Mouse (Mus musculus) heart, postnatal 25 days (tissue): ENCODE data around the gene Psmd5. TPM values are rescaled to one million over a fixed set of nuclear protein-coding genes. Genes with fewer than 3 reads are reported as not detected.
"Not testable (repeated sequence)": the region's sequence is repeated elsewhere in the genome, so short reads cannot be mapped to it uniquely, and the experiment has no call there.

Source experiments
- DNase-seq: peaks from one replicate; pipeline ENCODE4 v3.0.0; 2022; ENCODE audit warnings: low spot score
- intact Hi-C: fragments of 180-260 bp; cut with DNase I; formaldehyde crosslinking; loops from one replicate; pipeline ENCODE4 v1.15.1; 2025
- total RNA-seq, 2 experiments: library from RNA; stranded (reverse); gene quantifications; 2 replicates each; pipeline ENCODE4 v1.2.3; 2021

Gene Psmd5
- total RNA-seq, 2 experiments from 2014 or later = 11.9 to 16.3 TPM

DNA sequence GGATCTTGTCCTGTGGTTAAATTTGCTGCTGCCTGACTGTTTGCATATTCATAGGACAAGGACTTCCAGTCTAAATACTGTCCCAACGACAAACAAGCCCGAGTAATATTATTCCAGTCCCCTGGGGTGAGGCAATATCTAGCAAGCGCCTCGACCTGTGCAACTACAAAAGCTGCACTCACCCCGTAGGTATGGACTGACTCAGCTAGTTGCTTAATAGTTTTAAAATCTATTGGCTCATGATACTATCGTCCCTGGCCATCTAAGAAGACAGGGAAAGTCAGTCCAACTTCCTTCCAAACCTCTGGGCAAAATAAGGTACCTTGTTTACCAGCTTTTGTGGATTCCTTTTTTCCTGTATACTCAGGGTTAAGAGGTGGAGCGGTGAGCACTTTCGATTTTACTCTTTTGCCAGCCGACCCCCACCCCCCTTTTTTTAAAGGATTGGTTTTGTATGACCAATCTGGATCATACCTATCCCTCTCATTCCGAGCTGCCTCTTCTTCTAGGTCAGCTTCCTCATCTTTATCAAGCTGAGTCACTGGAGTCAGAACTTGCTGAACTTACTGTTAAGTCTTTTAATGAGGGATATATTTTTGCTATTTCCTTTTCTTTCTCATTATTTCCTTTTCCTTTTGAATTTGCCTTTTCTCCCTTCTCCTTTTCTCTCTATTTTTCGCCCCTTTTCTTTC lies 41.9 kb downstream of the Psmd5 start, which contains the start of gene Gm34653:
Gene Gm34653 (plus strand): TSS at position 242 of the 692 bp plus-strand sequence.
- intact Hi-C loops, DNase-seq: not testable (repeated sequence)

DNA sequence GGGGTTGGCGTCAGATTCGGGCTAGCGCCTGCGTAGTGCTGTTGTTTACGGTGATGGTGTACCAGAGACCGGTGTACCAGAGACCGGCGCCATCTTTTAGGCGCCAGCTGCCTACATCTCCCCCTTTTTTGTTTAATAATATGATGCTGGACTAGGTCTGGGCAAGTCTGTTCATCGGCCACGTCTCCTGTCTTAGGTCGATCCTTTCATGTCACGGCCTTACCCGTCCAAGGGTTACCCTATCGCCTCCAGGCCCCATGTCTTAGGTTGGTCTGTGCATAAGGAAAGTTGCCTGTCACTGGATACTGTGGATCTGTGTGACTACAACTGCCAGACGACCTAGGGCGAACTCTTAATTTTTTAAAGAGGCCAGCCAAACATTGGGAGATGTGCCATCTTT lies 44.7 kb downstream of the Psmd5 start:
- intact Hi-C loops, DNase-seq: not testable (repeated sequence)

DNA sequence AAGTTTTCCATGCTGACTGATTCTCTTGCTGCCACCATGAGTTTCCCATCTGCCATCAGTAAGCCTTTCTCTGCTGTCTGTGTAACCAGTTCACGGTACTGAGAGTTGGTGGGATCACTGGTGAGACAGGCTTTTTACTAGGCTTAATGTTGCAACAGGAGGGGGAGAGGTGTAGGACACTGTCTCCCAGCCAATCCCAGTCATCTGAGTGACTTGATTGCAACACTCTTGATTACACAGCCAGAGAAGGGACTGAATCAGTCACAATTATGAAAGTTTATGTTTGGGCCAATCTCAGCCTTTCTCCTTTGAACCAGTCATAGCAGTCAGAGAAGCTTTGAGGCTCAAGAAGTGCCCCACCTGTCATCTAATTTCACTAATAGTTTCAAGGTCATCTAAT lies 46.7 kb downstream of the Psmd5 start:
- intact Hi-C loops = loop anchor here (10.0 kb wide), 1 partner anchor 277 kb away; the partner anchor contains the start of genes AI182371 and Cntrl
- no peak for DNase-seq

- DNase-seq = no peak
- intact Hi-C loops = loop anchor here (10.0 kb wide), 1 partner anchor 277 kb away; the partner anchor contains the start of genes AI182371 and Cntrl
These were observed 47.2 kb downstream of the Psmd5 start for GRCm38 (mm10) chr2:34827591-34827990.

GRCm38 (mm10) chr2:34826460-34827231 lies 48.1 kb downstream of the Psmd5 start:
- no peak for DNase-seq
- intact Hi-C loops = loop anchor here (1.0 to 10.0 kb wide), 2 partner anchors 45 to 278 kb away; partner anchors contain the start of genes AI182371 and Cntrl

DNA sequence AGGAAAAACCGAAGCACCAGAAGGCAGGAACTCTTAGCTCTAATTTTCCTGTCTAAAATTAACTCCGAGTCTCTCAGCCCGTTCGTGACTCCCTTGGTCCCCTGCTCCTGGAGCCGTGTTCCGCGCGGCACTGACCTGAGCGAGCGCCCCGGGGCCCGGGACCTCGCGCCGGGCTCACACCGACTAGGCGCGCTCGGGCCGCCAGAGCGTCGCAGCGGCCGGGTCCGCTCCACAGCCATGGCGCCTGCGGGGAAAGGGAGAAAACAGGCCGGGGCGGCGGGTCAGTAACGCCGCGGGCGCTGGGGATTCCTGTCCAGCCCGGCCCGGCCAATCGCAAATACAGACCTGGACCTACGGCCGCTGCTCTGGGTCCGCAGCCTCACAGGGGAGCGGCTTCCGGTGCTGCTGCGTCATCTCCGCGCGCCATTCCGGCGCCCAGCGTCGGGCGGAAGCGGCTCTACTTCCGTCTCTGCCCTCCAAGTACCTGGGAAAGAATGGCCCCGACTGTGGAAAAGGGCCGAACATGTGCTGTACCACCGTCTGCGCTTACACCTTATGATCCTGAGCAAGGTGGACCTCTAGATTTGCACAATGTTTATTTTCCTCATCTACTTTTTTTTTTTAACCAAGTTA lies 48.8 kb downstream of the Psmd5 start, which contains the start of gene Fbxw2:
Gene Fbxw2 (minus strand): TSS at position 485 of the 633 bp plus-strand sequence.
- DNase-seq = peak; percentile 85
- intact Hi-C loops = loop anchor here (1.0 to 10.0 kb wide), 2 partner anchors 45 to 279 kb away; partner anchors contain the start of genes AI182371 and Cntrl

DNA sequence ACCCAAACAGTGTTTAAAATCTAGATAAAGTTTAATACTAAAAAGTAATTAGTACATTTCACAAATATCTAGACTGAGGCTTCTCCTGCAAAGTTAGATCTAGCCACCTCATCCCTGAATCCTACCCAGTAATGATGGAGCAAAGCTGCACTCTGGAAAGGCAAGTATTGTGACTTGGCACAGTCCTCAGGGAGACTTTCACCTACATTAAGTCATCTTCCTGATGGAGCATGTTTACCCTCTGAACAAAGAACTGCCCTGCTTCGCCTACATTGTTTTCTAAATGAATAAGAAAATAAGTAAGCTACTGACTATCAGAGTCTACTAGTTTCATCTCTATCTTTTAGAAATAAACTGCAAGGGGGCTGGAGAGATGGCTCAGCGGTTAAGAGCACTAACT lies 56.3 kb downstream of the Psmd5 start:
- no peak for DNase-seq
- intact Hi-C loops = no loop called here

DNA sequence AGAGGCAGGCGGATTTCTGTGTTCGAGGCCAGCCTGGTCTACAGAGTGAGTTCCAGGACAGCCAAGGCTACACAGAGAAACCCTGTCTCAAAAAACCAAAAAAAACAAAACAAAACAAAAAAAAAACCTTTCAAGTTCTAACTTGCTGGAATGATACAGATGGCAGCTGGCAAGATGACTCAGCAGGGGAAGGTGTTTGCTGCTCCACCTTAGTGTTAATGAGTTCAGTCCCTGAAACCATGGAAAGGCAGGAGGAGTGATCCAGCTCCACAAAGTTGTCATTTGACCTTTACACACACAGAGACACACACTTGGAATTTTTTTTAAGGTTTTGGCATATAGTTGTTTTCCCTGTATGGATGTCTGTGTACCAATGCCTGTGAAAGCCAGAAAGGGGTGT lies 58.9 kb downstream of the Psmd5 start:
- intact Hi-C loops, DNase-seq: not testable (repeated sequence)

GRCm38 (mm10) chr2:34812706-34813105 lies 62.1 kb downstream of the Psmd5 start:
- intact Hi-C loops = no loop called here
- DNase-seq = no peak

DNA sequence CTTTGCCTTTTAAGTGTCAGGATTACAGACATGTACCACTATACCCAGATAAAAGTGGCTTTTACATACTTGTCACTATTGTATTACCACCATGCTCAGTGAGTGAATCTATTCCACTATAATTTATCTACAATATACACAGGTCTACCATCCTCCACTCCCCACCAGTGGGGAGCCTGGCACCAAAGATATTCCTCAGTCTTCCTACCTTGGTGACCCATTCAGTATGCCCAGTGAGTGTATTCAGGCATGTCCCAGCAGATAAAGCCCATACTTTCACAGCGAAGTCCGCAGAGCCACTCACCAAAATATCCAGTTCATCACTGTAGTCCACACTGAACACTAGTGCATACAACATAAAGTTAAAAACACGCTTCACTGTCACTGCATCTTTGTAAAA lies 64.0 kb downstream of the Psmd5 start:
- no peak for DNase-seq
- intact Hi-C loops = no loop called here

- DNase-seq = no peak
- intact Hi-C loops = no loop called here
These were observed 65.2 kb downstream of the Psmd5 start for GRCm38 (mm10) chr2:34809568-34809967.

GRCm38 (mm10) chr2:34808057-34808456 lies 66.7 kb downstream of the Psmd5 start:
- intact Hi-C loops = no loop called here
- no peak for DNase-seq

DNA sequence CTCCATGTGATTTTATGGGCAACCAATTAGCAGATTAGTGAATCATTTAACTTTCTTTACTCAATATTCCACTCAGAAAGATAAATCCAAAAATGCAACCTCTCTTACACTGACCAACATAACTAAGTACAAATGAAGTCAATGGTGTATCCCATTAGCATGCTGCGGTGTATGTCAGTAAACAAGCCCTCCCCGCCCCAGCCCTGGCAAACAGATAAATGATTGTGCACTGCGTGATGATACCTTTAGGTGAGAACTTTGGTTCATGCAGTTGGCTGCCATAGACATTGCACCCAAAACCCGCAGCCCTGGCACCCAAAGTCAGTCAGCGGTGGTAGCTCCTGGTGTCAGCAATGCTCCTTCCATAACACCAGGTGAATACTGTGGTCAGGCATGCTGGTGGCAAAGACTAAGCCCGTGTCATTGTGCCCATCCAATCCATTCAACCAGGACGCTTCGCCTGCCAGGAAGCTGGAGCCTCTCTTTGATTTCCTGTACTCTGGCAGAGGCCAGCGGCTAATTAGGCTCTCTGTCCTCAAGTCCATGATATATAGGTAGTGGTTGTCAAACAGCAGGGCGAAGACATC lies 69.3 kb downstream of the Psmd5 start:
- DNase-seq = no peak
- intact Hi-C loops = no loop called here

- no peak for DNase-seq
- intact Hi-C loops = no loop called here
These were observed 70.0 kb downstream of the Psmd5 start for GRCm38 (mm10) chr2:34804815-34805214.

DNA sequence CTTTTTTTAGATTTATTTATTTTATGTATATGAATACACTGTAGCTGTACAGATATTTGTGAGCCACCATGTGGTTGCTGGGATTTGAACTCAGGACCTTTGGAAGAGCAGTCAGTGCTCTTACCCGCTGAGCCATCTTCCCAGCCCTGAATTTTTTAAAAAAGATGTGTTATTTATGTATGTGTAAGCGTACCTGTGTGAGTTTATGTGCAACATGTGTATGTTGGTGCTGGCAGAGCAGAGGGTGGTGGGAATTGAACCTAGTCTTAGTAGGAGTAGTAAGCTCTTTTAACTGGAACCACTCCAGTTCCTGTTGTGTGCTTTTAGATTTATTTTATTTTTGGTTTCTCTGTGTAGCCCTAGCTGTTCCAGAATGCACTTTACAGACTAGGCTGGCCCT lies 70.6 kb downstream of the Psmd5 start:
- intact Hi-C loops = no loop called here
- no peak for DNase-seq

DNA sequence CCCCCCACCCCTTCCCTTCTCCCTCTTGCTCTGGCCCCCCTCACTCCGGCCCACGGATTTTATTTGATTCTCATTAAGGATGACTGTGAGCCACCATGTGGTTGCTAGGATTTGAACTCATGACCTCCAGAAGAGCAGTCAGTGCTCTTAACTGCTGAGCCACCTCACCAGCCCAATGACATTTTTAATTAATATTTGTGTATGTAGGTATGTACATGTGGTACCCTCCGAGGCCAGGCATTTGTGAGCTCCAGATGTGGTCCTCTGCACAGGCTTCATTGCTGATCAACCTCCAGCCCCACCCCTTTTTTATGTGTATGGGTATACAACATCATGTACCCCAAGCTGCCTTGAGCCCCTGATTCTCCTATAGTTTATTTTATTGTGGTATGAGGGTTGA lies 71.0 kb downstream of the Psmd5 start:
- intact Hi-C loops = no loop called here
- DNase-seq = no peak

DNA sequence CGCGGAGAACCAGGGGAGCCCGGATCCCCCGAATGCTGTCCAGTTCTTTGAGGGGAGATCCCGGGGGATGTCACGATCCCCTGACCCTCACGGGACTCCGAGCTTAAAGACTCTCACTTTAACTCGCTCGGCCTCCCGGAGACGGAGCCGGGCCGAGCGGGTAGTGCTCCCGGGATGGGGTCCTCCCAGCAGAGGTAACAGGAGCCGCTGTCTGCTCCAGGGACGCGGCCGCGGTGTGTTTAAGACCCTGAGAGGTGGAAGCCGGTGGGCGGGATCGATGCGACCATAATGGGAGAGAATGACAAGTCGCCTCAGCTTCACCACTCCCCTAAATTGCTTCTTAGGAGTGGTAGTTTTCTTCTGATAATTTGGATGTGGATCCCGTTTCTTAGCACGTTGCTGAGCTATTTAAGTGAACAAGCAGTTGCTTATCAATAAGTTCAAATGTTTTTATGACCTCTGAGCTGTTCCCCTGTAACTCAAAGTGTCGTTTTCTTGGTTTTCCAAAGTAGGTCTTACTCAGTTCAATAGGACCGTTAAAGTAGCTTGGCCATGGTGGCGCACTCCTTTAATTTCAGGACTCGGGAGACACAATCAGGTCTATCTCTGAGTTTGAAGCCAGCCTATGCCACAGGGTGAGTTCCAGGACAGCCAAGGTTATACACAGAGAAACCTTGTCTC lies 72.1 kb downstream of the Psmd5 start:
- DNase-seq, intact Hi-C loops: not testable (repeated sequence)

GRCm38 (mm10) chr2:34801516-34802482 lies 73.0 kb downstream of the Psmd5 start:
- intact Hi-C loops = no loop called here

More at GRCm38 (mm10) chr2:34801516-34802482, 73.0 kb downstream of the Psmd5 start:
- DNase-seq = peak; percentile 96
